Mouse (Mus musculus) large intestine, adult 2 months (tissue): ENCODE measurements around the gene Prr23a1. TPM values are rescaled to one million over a fixed set of nuclear protein-coding genes. Genes with fewer than 3 reads are reported as not detected.
"Not testable (repeated sequence)": the region's sequence is repeated elsewhere in the genome, so short reads cannot be mapped to it uniquely, and the experiment has no call there.

Source experiments
- DNase-seq: peaks from one replicate; pipeline ENCODE4 v3.0.0-alpha.2; 2012; ENCODE audit warnings: low read depth, low spot score
- WGBS: fragments of 180-500 bp; shearing (Covaris S2); methylation state at CpG from one replicate; pipeline ENCODE4 v1.1.7; 2018; 5-methylcytosine and 5-hydroxymethylcytosine counted together
- polyA plus RNA-seq: library from polyadenylated mRNA; depleted of rRNA; stranded (reverse); fragments of >200 nt; gene quantifications from 2 replicates; pipeline ENCODE4 v1.2.3, GENCODE M21; 2012; rRNA removed

Prr23a1 gene
- not detected in 2 replicates for polyA plus RNA-seq

GRCm38 (mm10) chr9:98842117-98842516 is at the start of gene Prr23a1:
Gene Prr23a1, plus strand, starts transcription at chr9:98842503.
- WGBS: 53% methylated on average over 22 of the region's 22 CpGs

DNA sequence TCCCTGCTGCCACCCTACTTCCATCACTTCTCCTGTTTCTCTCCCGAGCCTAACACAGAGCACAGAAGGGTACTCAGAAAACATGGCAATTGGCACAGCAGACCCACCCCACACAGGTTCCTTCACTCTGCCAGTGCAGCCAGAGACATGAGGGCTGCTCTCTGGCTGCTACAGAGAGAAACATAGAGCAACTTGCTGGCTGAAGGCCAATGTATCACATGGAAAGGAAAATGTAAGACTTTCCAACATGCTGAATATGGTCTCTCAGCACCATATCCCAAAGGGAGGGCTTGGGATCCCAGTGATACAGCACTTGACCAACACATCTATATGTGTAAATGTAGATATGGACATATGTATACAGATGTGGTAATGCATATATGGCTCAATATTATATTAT is 43.3 kb upstream of the Prr23a1 start:
- DNase-seq: no peak
- 47% methylated on average over 1 of the region's 1 CpGs for WGBS

More at GRCm38 (mm10) chr9:98842117-98842516, at the start of gene Prr23a1:
- DNase-seq: no peak

DNA sequence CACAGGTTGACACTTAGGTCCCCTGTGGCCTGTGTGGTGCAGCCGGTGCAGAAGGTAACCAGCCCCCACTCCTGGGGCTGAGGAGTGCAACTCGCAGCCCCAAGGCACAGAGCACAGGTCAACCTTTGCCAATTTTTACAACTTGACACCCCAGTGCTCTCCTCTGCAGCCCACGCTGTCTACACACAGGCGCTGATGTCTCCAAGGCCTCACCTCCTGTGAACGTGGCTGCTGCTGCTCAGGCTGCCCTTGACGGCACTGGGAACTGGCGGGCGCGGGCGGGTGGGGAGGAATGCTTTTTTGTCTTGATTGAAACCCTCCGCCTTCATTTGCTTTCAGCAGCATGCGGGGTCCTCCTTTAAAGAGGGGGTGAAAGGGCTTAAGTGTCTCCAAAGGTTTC is 38.3 kb upstream of the Prr23a1 start:
- WGBS: 66% methylated on average over 12 of the region's 12 CpGs

DNA sequence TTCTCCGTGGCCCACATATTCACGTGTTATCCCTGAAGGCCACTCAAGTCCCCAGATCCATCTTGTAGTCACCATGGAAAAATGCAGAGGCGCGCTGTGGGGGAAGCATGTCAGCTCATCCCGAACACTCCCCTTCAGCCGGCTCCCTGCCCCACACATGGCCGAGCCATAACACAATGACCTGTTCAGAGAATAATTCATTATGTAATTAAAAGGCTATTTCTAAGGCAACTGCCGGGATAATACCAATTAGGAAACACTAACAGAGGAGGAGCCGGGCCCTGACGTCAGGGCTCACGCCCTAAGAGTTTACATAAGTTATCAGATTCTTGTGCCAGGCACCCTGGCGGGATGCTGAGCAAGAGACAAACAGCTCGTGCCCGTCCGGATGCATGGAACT is 36.8 kb upstream of the Prr23a1 start:
- 53% methylated on average over 15 of the region's 15 CpGs for WGBS

More for the DNA sequence above, 38.3 kb upstream of the Prr23a1 start:
- no peak for DNase-seq

DNA sequence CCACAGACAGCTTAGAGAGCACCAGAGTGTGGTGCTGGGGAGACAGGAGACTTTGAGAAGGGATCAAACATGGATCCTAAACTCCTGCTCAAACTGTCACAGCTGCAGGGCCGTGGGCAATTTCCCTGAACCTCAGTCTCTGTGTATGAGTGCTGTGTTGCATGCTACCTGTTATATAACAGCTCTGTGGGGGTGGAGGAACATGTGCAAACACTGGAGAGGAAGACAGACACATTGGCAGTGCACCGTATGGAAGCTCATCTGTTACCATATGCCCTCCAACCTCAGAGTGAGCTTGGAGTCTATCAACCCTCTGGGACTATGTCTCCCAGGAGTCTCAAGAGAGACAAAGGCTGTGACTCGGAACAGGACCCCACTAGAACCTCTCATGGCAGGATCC is 36.4 kb upstream of the Prr23a1 start:
- 58% methylated on average over 3 of the region's 3 CpGs for WGBS

More for the DNA sequence above, 36.8 kb upstream of the Prr23a1 start:
- DNase-seq: no peak

GRCm38 (mm10) chr9:98807631-98808030 is 34.7 kb upstream of the Prr23a1 start:
- no peak for DNase-seq
- WGBS: 83% methylated on average over 8 of the region's 8 CpGs

More for the DNA sequence above, 36.4 kb upstream of the Prr23a1 start:
- DNase-seq: no peak

- DNase-seq: not testable (repeated sequence)
- WGBS: 48% methylated on average over 2 of the region's 2 CpGs
These were observed 32.8 kb upstream of the Prr23a1 start for GRCm38 (mm10) chr9:98809526-98809925.

DNA sequence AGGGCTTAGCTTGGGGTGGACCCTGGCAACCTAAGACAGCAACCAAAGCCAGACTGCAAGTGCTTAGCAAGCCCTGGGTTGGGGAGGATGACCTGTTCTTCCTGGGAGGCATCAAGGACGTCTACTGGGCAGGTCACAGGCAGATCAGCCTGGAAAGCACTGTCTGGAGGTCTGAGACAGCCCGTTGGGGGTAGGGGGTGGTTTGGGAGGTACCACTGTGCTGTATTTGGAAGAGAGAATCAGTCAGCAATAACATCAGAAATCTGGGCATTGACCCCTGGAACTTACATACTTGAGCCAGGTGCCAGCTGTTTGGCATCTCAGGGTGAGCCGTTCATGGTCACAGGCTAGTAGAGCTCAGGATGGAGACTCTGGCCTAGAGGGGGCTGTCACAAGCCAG is 26.2 kb upstream of the Prr23a1 start:
- 47% methylated on average over 3 of the region's 3 CpGs for WGBS

GRCm38 (mm10) chr9:98817592-98817991 is 24.7 kb upstream of the Prr23a1 start:
- WGBS: 82% methylated on average over 7 of the region's 7 CpGs
- DNase-seq: no peak

More for the DNA sequence above, 26.2 kb upstream of the Prr23a1 start:
- no peak for DNase-seq

- 65% methylated on average over 5 of the region's 5 CpGs for WGBS
- DNase-seq: no peak
These were observed 23.3 kb upstream of the Prr23a1 start for GRCm38 (mm10) chr9:98818971-98819370.

GRCm38 (mm10) chr9:98819481-98819880 is 22.8 kb upstream of the Prr23a1 start:
- 78% methylated on average over 2 of the region's 2 CpGs for WGBS
- DNase-seq: no peak

DNA sequence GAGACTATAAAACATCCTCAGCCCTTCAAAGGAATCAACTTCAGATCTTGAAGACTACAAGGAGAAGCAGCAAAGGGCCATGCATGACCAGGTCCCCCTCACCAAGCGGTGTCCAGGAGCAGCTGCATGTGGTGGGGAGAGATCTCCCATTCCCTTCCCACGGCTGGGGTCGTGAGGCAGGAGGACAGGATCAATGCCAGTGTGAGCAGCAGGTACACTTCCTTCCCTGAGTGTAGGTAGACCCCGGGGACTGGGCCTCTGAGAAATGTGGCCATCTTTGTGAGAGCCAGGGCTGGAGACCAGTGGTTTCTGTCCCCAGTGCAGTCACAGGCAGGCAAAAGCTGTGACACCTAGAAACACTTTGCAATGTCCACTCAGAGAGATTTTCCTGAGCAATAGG is 21.8 kb upstream of the Prr23a1 start:
- DNase-seq: no peak
- 85% methylated on average over 4 of the region's 4 CpGs for WGBS

- no peak for DNase-seq
These were observed 21.2 kb upstream of the Prr23a1 start for GRCm38 (mm10) chr9:98821067-98821466.

DNA sequence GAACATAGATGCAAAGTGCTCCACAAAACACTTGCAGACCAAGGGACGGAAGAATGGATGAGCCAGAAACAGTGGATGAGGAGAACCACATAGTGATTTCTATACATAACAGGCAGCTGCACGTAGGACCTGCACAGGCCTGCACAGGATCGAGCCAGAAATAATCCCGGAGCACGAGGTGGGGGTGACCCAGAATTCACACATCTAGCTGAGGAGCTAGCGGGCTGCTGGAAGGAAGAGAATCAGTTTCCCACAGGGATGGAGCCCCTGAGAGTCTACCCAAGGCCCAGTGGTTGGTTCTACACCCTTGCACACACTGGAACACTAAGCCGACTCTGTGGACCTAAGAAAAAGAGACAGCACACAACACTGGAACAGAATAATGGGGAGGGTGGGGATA is 18.5 kb upstream of the Prr23a1 start:
- WGBS: 85% methylated on average over 7 of the region's 7 CpGs
- no peak for DNase-seq

DNA sequence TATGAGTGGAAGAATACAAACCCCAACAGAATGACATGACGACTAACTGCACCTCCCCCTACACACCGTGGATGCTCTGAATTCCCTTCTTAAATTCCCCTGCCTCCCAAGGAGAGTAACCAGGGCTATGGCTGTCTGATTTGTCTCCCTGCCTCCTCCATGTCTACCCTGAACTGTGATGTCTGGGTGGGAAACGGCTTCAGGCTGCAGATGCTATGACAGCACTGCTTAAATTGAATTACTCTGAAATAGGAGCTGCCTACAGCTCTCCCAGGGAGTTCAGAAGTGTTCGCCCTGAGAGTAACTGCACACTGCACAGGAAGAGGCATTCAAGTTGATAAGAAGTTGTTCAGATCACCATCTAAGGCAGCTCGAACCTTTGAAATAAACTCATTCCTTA is 12.8 kb upstream of the Prr23a1 start:
- 60% methylated on average over 5 of the region's 5 CpGs for WGBS
- DNase-seq: no peak

GRCm38 (mm10) chr9:98837537-98838074 is 4.7 kb upstream of the Prr23a1 start:
- WGBS: 71% methylated on average over 7 of the region's 7 CpGs
- DNase-seq: no peak

GRCm38 (mm10) chr9:98856210-98856609 is 13.9 kb downstream of the Prr23a1 start, which contains the start of gene Prr23a2:
Gene Prr23a2, plus strand, starts transcription at chr9:98856494.
- DNase-seq: no peak
- 73% methylated on average over 18 of the region's 18 CpGs for WGBS

- 78% methylated on average over 3 of the region's 3 CpGs for WGBS
- no peak for DNase-seq
These were observed 21.2 kb downstream of the Prr23a1 start for GRCm38 (mm10) chr9:98863463-98863862.

DNA sequence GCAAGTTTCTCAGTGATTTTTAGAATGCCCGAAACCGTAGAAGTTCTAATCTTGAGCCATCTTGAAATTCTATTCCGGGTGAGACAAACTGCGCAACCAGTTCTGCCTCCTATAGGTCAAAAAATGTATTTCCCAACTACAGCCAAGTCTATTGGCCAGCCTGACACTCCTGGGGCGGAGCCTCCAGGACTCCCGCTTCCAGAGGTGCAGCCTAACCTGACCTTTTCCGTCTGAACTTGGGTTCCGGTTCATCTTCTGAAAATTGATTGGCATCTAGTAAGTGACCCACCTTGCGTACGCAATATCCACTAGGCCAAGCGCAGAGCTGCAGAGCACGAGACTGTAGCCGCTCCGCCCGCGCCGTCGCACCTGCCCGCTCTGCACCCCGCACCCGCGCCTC is 22.3 kb downstream of the Prr23a1 start, which contains the start of gene Prr23a3:
TSS of gene Prr23a3 (plus strand) at position 197 of the 400 bp plus-strand sequence.
- 53% methylated on average over 22 of the region's 22 CpGs for WGBS
- no peak for DNase-seq
